Mouse (Mus musculus) T-helper 1 cell (primary cell): ENCODE results near the gene Gm10358.
"Not testable (repeated sequence)": the region's sequence is repeated elsewhere in the genome, so short reads cannot be mapped to it uniquely, and the experiment has no call there.

ENCODE experiments used
- in situ Hi-C: fragments of 300-600 bp; cut with MboI, MseI; formaldehyde crosslinking; loops from one replicate; pipeline ENCODE4 v1.15.1; 2025; ENCODE audit warnings: high pct_unique_total_duplicates

Gene Gm10358

DNA sequence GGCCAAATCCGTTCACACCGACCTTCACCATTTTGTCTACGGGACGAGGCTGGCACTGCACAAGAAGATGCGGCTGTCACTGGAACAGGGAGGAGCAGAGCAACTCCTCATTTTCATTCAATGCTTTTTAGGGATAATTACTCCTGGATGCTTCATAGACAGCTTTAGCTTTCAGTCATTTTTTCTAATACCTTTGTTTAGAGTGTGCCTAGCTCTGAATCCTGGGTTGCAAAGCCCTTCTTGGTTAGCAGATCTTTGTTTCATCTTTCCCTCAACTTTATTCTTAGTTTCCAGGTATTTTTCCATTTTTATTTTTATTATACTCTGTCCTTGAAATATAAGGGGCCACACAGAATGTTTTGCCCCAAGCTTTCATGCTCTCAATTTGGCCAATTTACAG is at the start of gene Gm10358:
Gene Gm10358, minus strand, starts transcription at position 101 of the 400 bp plus-strand sequence.
- in situ Hi-C loops, result no loop called here

DNA sequence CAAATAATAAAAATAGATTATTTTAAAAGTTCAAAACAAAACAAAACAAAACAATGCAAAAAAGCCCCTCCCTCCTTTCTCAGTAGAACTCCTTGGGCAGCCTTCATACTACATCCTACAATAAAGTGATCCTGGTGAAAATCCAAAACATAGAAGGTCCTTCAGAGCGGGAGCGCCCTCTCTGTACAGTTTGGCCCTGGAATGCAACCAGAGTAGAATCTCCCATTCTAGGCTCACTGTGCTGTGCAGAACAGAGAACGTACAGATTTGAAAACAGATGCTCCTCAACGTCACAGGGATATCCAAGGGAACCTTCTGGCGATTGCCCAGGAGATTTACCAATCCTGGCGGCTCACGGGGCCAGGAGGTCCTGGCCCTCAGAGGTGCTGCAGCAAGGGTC is 42.0 kb upstream of the Gm10358 start, which contains the start of gene Iqcm:
Gene Iqcm, plus strand, starts transcription at position 301 of the 400 bp plus-strand sequence.
- in situ Hi-C loops, result no loop called here

DNA sequence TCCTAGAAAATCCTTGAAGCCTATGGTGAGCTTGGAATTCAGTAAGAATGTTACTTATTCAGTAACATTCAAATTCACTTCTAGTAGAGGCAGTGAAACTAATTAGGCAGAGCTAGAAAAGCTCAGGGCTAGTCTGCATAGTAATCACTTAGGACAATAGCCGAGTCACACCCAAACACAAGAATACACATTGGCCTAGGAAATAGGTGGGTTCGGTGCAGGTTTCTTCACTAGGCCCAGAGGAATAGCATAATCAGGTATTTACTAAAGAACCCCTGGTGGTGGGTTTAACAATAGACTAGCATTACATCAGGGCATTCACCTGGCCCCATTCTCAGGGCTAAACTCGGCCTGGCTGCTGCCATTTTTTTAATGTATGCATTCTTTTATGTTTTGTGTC is 9.3 kb upstream of the Gm10358 start:
- in situ Hi-C loops, result not testable (repeated sequence)

DNA sequence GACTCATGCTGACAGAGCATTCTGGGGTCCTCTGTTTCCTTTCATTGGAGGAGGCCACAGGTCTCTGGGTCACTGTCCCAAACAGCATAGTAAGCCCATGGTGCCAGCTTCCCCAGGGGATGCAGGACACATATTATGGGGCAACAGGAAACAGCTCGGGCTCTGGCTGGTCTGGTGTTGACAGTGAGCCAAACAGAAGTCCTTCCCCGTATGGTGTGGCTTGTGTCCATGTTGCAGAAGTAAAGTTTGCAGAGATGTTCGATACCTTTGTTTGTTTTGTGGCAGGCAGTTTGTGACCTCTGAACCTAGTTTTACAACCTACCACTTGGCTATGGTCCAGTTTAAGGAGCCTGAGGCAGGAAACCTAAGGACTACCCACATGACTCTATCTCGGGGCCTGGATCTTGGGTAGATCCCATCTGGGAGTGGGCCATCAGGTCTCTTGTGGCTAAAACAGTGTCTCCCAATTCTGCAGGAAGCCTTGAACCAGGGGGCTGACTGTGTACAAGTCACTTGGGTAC is 21.6 kb downstream of the Gm10358 start:
- in situ Hi-C loops, result no loop called here

DNA sequence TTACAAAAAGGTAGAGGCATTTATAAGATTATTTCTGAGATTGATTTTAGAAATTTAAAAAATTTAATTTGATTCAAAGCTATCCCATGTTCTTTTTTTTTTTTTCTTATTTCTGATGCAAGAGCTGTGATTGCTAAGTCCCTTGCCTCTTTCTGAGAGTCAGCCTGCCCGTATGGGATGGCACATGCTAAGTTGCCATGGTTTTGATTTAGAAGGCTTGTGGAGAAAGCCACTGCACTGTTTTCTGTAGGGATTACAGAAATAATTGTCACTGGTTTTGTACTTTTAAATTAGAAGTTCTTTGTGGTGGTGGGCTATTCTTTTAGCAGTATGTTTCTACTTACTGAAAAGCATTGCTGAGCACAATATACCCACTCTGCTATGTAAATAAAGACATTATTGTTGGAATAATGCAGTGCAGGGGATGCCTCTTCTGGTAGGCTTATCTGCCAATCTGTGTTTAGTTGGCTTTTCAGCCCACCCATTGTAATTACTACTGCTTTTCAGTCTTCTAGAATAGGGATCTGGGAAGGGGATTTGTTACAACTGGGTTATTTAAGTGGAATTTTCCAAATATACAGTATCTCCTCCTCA is 30.8 kb downstream of the Gm10358 start:
- in situ Hi-C loops, result no loop called here

DNA sequence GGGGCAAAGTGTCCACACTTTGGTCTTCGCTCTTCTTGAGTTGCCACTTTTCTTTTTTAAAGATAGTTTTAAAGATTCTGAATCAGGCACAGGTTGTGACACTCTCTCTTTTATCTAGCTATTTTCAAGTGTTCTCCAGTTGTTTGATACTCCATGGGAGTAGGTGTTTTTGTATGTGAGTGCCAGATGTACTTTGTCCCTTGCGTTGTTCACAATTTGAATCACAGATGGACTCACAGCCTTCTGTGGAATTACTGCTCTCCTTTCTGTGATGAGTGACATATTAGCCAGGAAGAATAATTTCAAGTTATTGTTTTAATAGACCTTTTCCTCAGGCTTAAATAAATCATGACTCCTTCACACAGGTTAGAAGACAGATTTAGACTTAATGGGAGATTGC is 34.4 kb downstream of the Gm10358 start:
- in situ Hi-C loops, result no loop called here
